Mouse (Mus musculus): ENCODE data around the gene Gpr26.

Gene Gpr26

DNA sequence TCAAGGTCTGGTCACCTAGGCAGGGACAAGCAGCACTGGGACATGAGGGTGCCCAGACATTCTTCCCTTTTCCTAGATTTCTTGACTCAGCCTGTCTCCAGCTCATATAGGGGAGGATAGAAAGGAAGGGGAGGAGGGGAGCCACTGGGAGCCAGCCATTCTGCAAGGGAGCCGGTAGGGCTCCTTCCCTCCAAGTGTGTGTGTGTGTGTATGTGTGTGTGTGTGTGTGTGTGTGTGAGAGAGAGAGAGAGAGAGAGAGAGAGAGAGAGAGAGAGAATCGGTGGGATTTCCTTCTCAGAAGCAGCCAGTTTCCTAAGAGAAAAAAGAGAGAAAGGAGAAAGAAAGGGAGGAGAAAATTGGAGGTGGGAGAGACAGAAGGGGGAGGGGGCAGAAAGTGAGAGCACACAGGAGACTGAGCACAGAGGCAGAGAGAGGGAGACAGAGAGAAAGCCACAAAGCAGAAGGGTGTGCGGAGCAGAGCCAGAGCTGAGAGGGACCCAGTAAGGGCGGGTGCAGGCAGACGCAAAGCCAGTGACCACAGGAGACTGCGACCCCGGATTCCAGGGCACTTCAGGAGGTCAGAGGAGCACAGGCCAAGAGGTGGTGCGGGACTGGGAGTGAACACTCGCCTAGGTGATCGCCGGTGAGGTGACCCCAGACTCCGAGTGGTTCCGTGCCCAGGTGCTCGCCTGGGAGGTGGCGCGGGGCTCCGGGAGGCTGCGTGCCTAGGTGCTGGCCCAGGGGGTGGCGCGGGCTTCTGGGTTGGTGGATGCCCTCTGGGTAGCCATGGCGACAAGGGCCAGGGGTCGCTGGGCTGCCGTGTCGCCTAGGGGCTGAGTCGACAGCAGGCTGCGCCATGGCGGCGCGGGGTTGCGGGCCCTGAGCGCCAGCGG, at the start of gene Gpr26:
Gene Gpr26 (plus strand): TSS at position 438 of the 893 bp plus-strand sequence.
- in situ Hi-C loops (cut with MboI; ENCODE audit: low pct_unique_long_range_greater_than_20kb in 1 of 2, low sequenced_read_pairs in 2 of 2, unreplicated experiment in 1 of 2): no loop called here

DNA sequence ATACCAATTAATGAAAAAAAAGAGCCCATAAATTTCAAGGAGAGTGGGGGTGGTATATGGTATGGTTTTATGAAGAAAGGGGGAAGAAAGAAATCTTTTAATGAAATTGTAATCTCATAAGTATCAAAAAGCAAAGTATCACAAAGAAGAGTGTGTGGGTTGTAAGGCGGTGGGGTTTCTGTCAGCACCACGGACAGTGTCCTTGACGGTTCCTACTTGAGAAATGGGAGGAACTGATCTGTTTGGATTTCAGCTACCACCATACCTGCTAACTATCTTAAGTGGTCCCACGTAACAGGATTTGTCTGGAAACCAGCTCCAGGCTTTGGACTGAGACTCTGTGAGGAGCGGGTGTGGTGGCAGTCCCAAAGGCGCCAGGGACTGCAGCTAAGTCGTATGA, 48.9 kb upstream of the Gpr26 start:
- in situ Hi-C loops (cut with MboI; ENCODE audit: low pct_unique_long_range_greater_than_20kb in 1 of 2, low sequenced_read_pairs in 2 of 2, unreplicated experiment in 1 of 2): loop anchor here in 1 of 2 experiments (25.0 kb wide), 1 partner anchor 620 kb away; no protein-coding TSS in a partner anchor

DNA sequence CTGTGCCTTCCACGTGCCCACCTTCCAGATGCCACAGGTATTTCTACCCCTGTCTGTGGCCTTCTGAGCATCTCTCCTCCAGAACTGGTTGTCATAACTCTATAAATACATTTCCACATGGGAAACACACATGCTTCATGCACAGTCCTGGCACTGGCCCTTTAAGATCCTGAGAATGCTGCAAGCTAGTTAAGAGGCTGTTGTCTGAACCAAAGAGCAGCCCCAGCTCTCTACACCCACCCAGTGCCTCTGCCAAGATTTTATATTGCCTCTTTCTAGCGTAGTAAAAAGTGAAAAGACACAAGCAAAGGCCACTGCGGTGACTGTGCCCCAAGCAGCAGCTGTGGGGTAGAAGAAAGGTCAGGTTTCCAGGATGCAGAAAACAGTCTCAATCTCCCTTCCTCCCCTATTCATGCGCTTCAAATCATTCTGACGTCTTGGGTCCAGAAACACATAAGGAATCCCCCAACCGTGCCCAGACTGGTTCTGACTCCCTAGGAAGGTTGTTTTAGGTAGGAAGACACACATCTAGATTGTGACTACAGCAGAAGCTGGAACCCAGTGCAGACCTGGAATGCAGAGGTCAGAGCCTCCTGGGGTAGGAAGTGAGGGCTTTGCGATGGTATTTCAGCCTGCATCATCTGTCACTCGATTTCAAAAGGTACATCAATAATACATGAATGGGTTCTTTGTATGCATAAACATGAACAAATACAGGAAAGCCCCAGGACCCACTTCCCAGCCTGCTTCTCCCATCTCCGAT, 38.8 kb upstream of the Gpr26 start:
- in situ Hi-C loops (cut with MboI; ENCODE audit: low pct_unique_long_range_greater_than_20kb in 1 of 2, low sequenced_read_pairs in 2 of 2, unreplicated experiment in 1 of 2): no loop called here

DNA sequence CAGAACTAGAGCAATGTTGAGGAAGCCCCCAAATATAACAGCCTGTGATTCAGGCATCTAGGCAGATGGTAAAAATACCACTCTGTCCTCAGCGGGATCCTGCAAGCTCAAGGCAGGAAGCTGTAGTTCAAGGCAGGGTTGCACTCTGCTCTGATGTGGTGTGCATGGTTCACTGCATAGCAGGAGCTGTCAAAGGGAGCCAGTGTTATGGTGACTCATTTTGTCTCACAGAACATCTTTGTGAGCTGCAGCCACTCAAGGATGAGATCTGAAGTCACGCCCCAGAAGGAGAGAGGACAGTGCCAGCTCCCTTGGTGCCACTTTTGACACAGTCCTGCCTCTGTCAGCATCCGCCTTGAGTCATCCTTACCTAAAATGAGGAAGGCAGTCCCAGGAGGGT, 28.6 kb upstream of the Gpr26 start:
- in situ Hi-C loops (cut with MboI; ENCODE audit: low pct_unique_long_range_greater_than_20kb in 1 of 2, low sequenced_read_pairs in 2 of 2, unreplicated experiment in 1 of 2): no loop called here

DNA sequence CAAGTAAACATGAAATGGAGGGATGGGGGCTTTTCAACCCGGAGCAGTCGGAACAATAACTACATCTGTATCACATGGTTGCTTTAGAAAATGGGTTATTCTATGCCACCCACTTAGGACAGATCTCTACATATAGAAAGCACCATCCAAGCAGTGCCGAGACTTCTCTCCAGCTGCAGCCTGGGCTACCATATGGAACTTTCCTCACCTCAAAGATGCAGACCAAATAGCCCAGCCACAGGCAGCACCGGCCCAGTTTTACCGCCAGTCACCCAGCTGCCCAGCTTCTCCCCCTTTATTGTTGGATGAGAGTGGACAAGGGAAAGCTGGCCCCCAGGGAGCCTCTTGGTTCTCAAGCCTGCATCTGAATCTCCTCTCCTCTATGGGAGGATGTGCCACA, 15.1 kb upstream of the Gpr26 start:
- in situ Hi-C loops (cut with MboI; ENCODE audit: low pct_unique_long_range_greater_than_20kb in 1 of 2, low sequenced_read_pairs in 2 of 2, unreplicated experiment in 1 of 2): no loop called here

DNA sequence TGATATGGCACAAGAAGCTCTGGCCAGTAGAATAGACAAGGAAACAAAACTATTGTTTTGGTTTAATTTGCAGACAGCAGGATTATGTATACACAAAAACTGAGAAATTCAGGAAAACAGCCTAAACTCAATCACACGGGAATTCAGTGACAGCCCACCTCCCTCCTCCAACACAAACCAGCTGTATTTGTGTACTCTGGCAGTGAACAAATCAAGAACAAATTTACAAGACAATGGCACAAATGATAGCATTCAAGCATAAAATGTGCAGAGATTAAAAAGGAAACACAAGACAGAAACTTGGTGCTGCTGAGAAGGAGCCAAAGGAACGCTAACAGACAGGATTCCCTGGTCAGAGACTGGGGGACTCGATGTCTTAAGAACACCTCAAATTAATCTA, 12.9 kb upstream of the Gpr26 start:
- in situ Hi-C loops (cut with MboI; ENCODE audit: low pct_unique_long_range_greater_than_20kb in 1 of 2, low sequenced_read_pairs in 2 of 2, unreplicated experiment in 1 of 2): no loop called here

DNA sequence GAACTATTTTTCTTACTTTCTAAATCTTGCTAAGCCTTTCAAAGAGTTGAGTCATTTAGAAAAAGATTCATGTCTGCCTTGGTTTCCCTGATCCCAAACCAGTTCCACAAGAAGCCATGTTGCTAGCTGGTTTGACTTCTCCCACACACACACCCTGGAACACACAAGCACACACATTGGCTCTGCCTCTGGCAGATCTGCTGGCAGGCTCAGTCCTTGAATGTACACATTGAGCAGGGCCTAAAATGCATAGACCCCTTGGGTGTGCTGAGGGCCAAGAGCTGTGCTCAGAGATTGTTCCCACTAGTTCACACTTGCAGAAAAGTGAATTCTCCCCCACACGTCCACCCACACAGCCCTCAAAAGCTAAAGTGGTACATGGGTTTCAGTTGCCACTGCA, 7.6 kb upstream of the Gpr26 start:
- in situ Hi-C loops (cut with MboI; ENCODE audit: low pct_unique_long_range_greater_than_20kb in 1 of 2, low sequenced_read_pairs in 2 of 2, unreplicated experiment in 1 of 2): no loop called here

DNA sequence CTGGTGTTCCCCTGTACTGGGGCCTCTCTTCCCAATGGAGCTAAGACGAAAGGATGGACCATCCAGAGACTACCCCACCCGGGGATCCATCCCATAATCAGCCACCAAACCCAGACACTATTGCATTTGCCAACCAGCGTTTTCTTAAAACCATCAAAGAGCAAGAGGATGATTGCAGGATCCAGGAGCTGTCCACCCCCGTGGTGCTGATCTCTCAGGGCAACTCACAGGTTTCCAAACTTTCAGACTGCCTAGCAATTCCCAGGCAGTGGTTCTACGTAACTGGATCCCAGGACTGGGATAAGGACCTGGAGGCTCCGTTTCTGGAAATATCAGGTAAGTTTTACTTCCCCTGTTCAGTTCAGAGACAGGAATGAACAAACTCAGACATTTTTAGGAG, 5.7 kb upstream of the Gpr26 start:
- in situ Hi-C loops (cut with MboI; ENCODE audit: low pct_unique_long_range_greater_than_20kb in 1 of 2, low sequenced_read_pairs in 2 of 2, unreplicated experiment in 1 of 2): no loop called here

DNA sequence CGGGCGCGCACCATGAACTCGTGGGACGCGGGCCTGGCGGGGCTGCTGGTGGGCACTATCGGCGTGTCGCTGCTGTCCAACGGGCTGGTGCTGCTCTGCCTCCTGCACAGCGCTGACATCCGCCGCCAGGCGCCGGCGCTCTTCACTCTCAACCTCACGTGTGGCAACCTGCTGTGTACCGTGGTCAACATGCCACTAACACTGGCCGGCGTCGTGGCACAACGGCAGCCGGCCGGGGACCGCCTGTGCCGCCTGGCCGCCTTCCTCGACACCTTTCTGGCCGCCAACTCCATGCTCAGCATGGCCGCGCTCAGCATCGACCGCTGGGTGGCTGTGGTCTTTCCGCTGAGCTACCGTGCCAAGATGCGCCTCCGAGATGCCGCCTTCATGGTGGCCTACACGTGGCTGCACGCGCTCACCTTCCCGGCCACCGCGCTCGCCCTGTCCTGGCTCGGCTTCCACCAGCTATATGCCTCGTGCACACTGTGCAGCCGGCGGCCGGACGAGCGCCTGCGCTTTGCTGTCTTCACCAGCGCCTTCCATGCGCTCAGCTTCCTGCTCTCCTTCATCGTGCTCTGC, 745 bp downstream of the Gpr26 start:
- in situ Hi-C loops (cut with MboI; ENCODE audit: low pct_unique_long_range_greater_than_20kb in 1 of 2, low sequenced_read_pairs in 2 of 2, unreplicated experiment in 1 of 2): no loop called here

DNA sequence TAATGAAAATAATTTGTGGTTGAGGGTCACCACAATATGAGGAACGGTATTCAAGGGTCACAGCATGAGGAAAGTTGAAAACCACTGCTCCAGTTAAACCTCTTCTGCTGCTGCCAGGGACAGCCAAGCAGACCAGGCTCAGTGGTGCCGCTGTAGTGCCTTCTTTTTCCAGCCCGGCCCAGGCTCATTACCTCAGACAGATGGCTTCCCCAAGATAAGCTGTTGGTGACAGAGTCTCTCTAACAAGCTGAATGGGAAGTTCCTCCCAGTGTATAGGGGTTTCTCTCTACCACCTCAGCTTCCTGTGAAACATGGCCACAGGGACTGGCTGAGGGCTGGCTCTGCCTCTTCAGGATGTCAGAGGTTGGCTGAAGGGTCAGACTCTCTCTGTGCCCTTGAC, 4.0 kb downstream of the Gpr26 start:
- in situ Hi-C loops (cut with MboI; ENCODE audit: low pct_unique_long_range_greater_than_20kb in 1 of 2, low sequenced_read_pairs in 2 of 2, unreplicated experiment in 1 of 2): no loop called here

DNA sequence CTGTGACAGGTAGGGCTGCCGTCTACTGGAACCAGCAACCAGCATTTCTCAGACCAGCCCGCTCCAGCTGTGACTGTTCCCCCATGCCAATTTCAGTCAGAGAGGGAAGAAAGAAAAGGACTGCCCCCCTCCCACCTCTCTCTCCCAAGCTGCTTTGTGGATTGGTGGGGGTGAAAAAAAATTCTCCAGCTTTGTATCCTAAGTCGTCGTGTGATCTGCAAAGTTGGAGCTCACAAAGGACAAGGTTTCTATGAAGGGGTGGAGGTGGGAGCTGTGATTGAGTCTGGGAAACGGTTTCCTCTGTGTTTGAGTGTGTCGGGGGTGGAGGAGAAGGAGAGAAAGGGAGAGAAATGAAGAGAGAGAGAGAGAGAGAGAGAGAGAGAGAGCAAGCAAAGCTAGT, 9.6 kb downstream of the Gpr26 start:
- in situ Hi-C loops (cut with MboI; ENCODE audit: low pct_unique_long_range_greater_than_20kb in 1 of 2, low sequenced_read_pairs in 2 of 2, unreplicated experiment in 1 of 2): no loop called here

DNA sequence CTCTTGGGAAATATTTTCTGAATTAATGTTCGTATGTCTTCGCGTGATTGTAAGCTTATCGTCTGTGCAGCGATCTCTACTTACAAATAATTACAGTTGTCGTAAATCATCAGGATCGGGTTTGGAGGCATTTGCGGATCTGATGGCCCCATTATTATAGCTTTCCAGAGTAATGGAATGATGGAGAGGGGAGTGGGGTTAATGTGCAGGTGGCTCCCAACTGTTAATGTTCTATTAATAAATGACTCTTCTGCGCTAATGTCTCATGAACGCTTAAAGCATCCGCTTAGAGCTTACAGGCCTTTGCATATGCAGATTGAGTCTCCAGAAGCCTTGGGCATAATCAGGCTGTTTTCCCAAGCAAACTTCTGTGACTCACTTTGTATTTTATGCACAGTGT, 12.3 kb downstream of the Gpr26 start:
- in situ Hi-C loops (cut with MboI; ENCODE audit: low pct_unique_long_range_greater_than_20kb in 1 of 2, low sequenced_read_pairs in 2 of 2, unreplicated experiment in 1 of 2): no loop called here

DNA sequence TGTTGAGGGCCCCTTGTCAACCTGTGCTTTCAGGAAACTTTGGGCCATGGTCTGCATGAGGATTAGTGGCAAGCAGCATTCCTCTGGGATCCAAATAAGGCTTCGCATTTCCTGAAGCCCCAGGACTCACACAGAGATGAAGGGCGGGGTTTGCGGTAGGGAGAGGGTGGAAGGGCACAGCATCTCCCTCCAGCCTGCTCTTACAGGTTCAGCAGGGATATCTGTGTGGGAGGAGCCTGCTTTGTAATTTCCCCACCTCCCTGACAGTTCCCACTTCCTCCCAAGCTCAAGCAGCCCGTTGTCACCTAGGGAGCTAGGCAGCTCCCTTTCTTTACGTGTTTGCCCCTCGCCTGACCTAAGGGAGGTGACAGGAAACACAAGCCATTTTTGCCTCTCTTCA, 22.8 kb downstream of the Gpr26 start:
- in situ Hi-C loops (cut with MboI; ENCODE audit: low pct_unique_long_range_greater_than_20kb in 1 of 2, low sequenced_read_pairs in 2 of 2, unreplicated experiment in 1 of 2): no loop called here

DNA sequence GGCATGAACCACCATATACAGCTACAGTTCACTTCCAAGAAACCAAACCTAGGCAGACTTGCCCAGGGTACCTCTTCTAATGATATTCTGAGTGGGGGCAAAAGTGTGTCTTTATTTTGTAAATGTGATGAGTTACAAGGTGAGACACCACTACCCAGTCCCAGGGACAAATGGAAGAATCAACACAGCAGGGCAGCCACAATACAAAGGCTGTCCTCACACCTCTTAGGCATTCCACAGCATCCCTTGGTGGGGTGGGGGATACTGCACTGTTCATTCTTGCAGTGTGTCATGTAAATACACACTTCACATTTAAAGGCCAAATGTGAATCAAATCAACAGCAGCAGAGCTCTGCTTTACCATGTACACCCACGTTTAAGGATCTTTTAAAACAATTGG, 26.0 kb downstream of the Gpr26 start:
- in situ Hi-C loops (cut with MboI; ENCODE audit: low pct_unique_long_range_greater_than_20kb in 1 of 2, low sequenced_read_pairs in 2 of 2, unreplicated experiment in 1 of 2): no loop called here

DNA sequence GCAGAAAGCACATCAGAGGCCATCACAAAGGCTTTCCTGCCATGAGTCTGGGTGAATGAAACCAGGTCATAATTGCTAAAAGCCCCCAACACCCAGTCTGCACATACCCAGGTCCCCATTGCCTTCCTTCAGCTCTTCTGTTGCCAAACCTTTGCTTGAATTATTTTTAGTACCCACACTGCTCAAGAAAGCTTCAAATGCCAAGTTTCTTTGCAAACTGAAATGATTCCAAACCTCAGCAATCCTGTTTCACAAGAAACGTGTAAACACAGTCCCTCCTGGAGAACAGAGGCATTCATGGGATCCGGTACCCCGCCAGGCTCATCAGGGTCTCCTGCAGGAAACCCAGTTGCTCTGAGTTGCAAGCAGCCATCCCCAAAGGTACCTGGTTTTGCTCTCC, 26.6 kb downstream of the Gpr26 start:
- in situ Hi-C loops (cut with MboI; ENCODE audit: low pct_unique_long_range_greater_than_20kb in 1 of 2, low sequenced_read_pairs in 2 of 2, unreplicated experiment in 1 of 2): no loop called here

DNA sequence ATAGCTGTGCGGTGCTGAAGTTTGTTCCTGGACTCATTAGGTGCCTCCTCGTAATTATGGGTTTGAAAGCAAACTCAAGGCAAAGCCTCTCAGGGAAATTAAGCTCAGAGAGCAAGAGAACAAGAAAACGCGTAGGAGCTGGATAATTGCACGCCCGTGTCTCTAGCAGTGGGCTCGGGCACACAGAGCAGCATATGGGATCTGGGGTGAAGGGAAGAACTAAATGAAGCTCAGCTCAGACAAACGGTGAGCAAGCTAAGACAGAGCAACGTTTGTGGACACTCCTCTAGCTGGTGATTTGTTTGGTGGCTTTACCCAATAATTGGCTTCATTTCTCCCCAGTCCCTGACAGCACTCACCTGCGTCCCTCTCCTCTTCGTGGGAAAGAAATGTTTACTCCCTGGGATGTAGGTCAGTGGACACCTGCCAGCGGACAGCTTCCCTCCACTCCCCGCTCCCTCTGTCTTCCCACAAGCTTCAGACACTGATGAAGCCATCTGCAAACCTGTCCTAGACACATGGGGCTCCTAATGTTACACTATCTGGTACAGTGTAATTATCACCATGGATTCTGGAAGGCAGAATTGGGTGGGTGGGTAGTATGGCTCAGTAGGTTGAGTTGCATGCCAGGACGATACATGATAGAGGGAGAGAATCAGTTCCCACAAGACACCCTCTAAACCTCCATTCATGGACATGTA, 39.9 kb downstream of the Gpr26 start:
- in situ Hi-C loops (cut with MboI; ENCODE audit: low pct_unique_long_range_greater_than_20kb in 1 of 2, low sequenced_read_pairs in 2 of 2, unreplicated experiment in 1 of 2): no loop called here

DNA sequence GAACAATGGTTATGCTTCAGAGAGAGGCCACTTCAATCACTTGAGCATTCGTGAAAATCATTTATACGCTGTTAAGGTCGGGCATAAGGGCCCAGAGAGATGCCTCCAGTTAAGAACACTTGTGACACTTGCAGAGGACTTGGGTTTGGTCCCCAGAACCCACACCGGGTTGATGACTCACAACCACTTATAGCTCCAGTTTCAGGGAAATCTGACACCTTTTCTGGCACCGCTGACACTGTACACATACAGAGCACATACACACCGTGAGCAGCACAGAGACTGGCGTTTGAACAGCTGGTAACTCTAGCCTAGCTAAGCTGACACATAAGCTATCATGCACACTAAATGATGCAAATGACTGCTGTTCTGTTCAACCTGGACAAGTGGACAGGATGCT, 42.7 kb downstream of the Gpr26 start:
- in situ Hi-C loops (cut with MboI; ENCODE audit: low pct_unique_long_range_greater_than_20kb in 1 of 2, low sequenced_read_pairs in 2 of 2, unreplicated experiment in 1 of 2): no loop called here

DNA sequence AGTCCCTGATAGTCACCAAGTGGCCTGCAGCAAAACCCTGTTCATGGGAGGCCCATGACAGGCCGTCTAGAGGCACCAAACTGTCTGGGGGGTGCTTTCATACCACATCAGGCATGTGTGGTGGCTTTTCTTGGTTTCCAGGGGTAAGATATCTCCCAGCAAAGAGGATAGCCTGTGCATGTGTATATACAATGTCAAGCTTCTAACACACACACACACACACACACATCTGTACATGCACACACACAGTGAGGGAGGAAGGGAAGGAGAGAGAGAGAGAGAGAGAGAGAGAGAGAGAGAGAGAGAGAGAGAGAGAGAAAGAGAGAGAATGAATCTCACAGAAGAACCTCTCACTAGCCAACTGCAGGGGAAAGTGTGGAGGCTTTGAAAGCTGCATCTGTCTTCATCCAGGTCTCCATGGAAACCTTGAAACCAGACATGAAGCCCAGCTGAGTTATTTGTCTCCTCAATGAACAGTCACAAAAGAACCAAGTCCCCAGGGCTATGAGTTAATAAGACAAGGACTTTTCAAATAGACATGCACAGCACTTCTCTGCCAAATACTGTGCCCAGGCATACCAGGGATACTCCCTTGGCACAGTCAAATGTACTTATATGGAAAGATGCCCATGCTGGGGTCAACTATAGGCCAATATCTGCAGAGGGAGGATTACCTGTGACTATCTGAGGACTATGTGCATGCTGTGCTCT, 46.9 kb downstream of the Gpr26 start:
- in situ Hi-C loops (cut with MboI; ENCODE audit: low pct_unique_long_range_greater_than_20kb in 1 of 2, low sequenced_read_pairs in 2 of 2, unreplicated experiment in 1 of 2): no loop called here

All from mouse embryonic stem cell (cell line).